Mouse (Mus musculus) neutrophil, adult 5-6 weeks (primary cell): ENCODE measurements around the gene Fras1. TPM values are rescaled to one million over a fixed set of nuclear protein-coding genes. Genes with fewer than 3 reads are reported as not detected.

ENCODE experiments used
- ATAC-seq: fragments of 151-379, 151-347 bp; 2 replicates; pipeline ENCODE4 v1.8.0; 2017; ENCODE audit warnings: mild to moderate bottlenecking, moderate TSS enrichment; ENCODE audit not compliant: insufficient number of reproducible peaks, poor library complexity, low FRiP score, severe bottlenecking; ENCODE audit errors: extremely low read depth
- total RNA-seq: library from RNA; stranded (forward); fragments of 200-1000 nt; gene quantifications from 2 replicates; pipeline ENCODE4 v1.2.3, GENCODE M21; 2017

Gene Fras1
- total RNA-seq, 1 experiment from 2014 or later = not detected

DNA sequence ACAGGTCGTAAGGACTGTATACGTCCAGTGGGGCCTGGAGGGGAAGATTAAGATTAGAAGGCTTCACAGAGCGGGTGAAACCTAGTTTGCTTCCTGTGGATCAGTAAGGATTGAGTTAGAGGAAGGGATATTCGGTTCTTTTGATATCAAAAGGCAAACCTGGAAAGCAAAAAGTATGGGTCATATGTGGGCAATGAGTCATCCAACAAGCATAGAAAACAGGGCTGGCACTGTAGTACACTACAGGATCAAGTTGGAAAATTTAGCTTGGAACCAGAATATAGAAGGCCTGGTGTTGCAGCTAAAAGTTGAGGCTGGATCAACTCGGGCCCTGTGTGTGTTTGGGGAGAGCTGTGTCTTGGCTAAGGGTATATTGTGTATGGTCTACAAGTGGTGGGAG lies 246.9 kb downstream of the Fras1 start:
- ATAC-seq = no peak

DNA sequence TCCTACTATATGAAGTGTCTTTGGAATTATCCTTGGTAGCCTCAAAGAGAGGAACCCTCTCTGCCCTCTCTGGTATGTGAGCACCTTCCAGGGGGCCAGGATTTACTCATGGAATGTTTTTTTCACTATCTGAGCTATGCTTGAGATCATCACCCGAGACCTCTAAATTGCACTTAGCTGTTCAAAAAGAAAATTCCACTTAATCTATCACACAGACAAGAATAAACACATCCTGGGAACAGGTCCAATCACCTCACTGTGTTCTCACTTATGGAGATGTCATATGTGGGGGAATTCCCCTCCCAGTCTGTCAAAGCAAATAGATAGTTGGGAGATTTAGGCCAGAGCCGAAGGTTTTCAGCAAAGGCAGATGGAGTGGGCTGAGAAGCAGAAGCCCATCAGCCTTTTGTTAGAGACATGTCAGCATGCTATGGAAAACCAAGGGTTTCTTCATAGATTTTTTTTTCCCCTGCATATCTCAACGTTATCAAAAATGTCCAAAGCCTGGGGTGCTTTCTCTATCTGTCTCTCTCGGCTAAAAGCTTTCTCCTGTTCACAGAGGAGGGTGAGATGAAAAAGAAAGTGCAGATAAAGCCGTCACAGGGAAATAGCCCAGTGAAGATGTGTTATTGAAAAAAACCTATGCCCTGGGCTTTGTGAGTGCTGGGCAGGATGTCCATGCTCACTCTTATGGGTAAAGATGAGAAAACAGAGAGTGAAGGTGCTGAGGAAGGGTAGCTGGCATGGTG lies 249.0 kb downstream of the Fras1 start:
- ATAC-seq = no peak

DNA sequence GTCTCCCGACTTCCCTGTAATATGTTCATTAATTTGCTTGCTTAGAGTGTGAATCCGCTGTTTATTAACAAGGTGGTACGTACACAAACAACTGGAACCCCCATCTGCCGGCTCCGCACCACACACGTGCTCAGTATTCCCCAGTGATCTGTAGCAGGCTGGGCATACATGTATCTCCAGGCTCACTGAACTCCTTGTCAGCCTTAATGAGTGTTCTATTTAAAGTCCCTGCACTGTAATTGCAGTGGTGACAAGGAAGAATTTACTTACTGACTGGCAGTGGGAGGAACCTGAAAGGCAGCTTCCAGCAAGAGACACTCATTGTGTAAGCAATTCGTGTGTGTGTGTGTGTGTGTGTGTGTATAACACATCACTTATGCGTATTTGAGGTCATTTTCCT lies 256.1 kb downstream of the Fras1 start:
- ATAC-seq = no peak

DNA sequence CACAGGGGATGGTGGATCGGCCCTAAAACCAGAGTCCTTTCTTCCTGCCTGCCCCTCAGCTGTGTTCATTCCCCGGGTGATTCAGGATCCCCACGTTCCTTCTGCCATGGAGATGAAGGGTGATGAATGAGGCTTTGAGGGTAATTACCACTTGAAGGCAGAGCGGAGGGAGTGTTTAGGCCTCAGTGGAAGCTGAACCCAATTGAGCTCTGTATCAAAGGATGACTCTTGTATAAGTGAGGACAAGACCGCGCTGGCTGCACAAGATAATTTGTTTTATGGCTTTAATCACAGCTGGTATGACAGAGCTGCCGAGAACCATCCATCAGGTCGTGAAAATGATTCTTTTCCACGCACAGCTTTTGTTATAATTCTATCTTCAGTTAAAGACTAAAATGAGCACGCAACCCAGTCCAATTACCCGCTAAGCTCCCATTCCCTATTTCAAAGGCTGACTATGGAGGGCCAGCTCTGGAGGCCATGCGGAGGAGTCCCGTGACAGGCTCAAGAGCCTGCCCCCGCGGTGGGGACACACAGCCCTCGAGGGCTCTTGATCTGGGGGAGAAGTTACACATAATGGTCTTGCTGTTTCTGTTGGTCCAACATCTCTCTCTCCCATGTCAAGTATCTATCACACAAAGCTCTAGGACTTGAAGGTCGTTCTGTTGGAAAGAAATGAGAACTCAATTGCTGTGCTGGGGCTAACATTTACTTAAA lies 261.5 kb downstream of the Fras1 start:
- ATAC-seq = no peak

DNA sequence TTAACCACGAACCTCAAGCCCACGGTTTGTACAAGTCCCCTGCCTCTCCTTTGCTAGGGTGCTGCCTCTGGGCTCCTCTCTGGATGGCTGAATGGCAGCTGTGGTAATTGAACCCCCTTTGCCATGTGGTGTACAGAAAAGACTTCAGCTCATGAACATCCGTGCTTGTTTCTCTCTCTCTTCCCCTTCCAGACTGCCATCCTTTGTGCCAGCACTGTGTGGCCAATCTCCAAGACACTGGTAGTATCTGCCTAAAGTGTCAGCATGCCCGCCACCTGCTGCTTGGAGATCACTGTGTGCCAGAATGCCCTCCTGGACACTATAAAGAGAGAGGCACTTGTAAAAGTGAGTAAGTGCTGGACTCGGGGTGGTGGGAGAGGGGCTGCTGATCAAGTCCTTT lies 262.1 kb downstream of the Fras1 start:
- no peak for ATAC-seq

DNA sequence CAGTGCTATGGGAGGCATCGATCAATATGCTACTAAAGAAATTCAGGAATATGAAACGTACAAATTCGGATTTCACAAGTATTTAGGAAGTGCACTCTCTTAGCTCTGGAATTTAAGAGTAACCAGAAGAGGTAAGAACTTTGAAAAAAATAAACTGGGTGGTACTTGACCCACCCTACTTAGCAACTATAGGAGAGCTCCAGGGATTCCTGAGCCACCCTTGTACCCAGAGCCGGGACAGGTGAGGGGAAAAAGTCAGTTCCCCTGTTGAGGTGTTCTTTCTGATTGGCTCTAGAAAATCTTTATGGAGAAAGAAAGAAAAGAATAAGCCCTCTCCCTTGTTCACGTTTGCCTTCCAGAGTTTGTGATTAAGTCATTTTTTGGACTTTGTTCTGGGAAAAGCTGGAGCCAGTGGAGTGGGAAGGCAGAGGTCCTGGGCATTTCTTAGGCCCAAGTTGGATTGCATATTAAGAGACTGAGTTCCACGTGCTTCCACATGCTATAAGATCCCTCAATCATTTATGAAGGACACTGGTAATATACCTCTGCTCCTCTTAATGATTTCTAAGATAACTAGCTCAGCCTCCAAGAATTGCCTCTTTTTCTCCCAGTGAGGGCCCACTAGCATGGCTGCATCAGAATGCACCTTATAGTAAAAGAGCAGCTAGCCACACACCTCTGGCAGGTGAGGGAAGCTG lies 265.6 kb downstream of the Fras1 start:
- no peak for ATAC-seq

DNA sequence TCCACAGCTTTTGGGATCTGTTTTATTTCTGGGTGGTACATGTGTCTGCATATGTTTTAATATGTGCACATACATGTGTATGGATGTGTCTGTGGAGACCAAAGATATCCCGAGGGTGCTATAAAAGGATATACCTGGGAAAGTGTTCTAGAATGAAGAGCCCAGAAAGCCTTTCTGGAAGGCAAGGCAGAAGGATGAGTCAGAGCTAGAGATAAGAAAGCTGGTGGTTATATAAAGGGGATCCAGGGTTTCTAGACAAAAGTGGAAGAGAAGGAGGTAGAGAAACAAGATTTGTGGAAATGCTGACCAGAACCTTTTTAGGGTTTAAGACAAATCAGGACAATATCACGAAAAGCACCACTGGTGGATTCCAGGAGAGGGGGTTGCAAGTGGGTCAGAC lies 267.5 kb downstream of the Fras1 start:
- no peak for ATAC-seq

DNA sequence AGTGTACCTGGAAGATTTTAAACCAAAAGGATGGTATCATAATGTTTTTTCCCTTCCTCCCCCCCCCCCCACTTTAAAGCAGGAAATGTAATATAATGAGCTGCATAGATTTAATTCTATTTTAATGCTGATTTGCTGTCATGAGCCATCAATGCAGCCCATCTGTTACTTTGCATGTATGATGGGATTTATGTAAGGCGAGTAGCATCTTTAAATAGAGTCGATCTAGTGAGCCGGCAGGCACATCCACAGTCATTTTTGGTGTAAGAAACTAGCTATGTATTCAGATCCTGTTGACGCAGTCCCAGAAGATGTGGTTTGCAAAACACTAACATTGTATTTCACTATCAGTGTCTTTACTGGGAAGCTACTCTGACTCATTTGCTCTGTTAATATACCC lies 301.9 kb downstream of the Fras1 start:
- ATAC-seq = no peak

DNA sequence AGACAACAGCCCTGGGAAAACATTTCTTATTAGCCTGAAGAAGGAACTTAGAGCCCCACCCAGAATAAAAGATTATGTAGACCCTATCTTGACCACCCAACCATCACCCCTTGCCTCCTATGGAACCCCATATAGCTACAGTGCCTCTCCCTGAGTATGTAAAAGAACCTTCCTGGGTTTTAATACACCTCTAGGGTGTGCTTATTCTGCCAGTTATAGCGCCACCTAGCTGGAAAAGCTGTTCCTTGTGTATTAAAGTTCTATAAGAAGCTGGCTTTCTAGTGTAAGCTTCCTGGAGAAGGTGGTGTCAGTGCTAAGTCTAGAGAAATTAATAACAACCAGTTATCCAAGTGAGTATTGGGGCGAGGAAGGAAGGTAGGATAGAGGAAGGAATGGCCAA lies 303.7 kb downstream of the Fras1 start:
- ATAC-seq = no peak

DNA sequence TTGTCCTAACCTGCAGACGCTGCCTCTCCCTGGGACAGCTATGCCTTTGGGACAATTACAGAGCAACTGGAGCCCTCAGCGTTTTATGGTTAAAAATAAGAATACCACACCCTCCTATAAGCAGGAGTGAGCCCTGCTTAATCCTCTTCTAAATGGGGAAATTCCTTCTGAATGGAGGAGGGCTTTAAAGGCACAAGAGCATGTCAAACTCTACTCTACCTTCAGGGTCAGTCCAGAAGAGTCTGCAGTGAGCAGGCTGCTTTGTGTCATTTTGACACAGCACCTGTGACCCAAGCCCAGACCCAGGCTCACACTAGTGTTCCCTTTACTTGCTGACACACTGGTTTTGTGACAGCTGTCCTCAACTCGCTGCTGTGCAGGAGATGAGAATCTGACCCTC lies 307.3 kb downstream of the Fras1 start:
- no peak for ATAC-seq

DNA sequence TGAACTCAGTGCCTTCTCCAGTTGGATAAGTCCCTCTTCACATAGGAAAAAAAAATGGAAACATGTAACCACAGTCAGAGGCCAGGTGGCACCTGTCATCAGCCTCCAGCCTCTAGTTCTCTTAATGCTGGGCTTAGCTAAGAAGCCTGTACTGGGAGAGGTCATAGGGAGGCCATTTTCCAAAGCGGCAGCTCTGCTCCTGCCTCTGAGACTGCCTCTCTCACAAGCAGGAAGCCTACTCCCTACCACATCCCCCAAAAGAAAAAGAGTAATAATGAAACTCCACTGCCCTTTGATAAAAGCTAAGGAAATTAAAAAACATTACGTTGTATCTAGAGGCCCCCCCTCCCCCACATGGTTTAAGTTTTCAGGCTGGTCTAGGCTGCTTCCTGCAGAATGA lies 309.0 kb downstream of the Fras1 start:
- no peak for ATAC-seq

DNA sequence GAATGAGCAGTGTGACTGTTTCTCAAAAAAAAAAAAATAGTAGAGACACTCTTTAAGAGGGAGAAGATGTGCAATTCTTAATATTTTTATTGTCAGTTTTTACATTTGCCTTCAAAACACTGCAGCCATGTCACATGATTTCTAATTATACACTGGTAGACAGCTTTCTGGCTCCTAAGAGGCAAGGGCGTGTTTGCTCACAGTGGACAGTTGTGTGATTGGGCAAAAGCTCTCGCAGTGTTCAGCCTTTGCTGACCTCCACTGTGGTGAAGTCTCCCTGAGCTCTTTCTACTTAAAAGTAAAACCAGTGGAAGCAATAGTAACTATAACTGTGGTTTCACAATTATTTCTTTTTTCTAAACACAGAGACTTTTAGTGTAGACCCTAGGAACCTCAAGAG lies 315.1 kb downstream of the Fras1 start:
- ATAC-seq = no peak

DNA sequence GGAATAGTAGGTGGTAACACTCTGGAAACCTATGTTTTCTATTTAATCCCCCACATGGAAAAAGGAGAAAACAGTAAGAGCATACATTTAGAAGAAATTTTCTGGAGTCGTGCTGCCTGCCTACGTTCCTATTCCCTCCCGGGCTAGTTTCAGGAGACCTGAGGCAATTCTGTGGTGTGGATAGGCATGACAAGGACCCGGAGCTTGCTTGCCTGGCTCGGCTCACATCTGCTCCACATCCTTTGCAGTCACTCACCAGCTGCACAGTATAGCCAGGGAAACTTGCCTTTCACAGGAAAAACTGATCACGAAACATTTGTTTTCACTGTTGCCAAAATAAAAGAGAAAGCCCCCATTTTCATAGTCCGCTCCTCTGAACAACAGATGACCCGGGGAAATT lies 325.2 kb downstream of the Fras1 start:
- no peak for ATAC-seq

DNA sequence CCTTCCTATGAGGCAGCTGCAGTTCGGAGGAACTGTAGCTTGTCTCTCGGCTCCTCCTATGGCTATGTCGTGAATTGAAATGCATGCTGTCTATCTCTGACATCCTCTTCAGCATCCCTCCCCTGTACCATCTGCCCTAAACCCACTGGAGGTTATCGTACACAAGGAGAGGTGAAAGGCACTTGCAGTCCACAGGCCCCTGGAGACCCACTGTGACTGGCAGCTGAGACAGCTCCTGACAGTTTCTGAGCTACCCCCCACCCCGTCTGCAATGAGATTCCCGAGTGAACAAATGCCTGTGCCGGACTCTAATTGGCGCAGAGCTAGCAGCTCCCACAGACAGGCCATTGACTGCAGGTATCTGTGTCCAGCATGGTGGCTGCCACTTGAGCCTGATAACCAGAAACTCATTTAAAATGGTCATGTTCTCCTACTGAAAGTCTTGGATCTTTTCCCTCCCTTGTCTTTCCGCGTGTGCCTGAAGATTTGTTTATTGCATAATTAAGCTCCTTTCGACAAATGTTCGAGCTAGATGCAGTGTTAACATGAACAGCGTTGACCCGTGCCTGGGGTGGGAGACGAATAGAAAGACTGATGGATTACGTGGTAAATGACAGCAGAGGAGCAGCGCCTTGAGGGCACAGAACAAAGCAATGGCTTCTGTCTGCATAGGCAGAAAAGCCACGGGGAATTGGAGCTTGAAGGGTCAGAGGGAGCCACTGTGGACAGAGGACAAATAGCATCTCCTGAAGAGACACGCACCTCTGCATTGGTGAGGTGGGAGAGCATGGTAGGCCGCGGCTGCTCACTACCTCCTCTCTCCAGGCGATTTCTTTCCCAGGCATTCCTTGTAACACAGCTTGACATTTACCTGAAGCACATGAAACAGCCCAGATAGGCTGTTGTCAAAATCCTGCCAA lies 329.2 kb downstream of the Fras1 start:
- no peak for ATAC-seq

DNA sequence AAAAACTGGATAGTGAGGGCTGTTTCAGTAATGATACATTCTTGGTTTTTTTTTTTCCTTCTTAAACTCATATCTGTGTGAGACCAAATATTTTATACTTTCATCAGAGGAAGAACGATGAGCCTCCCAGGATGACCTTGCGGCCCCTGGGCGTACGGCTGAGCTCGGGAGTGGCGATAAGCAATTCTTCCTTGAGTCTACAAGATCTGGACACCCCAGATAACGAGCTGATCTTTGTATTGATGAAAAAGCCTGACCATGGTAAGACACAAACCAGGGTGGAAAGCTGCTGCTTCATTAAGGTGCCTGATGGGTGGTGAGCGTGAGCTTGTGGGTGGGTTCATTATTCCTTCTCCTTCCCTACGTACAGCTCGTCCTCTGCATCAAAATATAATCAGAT lies 334.8 kb downstream of the Fras1 start:
- no peak for ATAC-seq

DNA sequence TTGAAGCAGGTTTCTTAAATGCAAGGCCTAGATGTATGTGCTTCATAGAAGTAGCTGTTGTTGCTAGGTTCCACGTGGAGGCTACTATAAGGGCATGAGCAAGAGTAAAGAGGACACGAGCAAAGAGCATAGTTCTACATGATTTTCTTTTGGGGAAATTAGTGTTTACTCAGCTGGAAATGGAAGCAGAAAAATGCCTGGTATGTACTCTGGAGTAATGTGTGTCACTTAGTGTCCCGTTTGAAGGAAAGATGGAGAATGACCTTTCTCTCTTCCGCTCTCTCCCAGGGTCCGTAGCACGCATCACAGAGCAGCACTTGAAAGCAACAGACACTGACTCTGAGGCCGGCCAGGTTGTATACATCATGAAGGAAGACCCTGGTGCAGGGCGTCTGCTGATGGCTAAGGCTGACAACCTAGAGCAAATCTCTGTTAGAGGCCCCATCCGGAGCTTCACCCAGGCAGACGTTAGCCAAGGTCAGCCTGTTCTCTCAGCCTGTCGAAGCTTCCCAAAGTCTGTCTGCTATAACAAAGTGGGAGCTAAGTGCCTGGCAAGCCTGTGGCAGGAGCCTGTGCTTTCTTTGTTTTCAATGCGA lies 338.4 kb downstream of the Fras1 start:
- ATAC-seq = no peak

DNA sequence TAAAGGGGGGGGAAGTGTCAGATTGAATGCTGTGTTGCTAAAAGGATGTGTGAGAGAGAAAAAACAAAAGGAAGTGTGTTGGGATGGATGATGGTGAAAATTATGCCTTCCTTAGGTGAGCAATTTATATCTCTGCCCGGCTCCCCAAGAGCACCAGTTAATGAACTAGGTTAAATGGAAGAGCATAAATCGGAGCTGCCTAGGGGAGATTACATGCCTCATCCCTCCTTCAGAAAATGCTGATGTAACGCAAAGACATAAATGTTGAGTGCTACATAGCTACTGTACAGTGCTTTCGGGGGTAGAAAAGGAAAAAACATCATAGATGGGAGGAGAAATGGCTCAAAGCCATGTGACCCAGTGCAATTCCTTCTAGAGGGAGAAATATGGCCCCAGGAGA lies 339.0 kb downstream of the Fras1 start:
- ATAC-seq = no peak

DNA sequence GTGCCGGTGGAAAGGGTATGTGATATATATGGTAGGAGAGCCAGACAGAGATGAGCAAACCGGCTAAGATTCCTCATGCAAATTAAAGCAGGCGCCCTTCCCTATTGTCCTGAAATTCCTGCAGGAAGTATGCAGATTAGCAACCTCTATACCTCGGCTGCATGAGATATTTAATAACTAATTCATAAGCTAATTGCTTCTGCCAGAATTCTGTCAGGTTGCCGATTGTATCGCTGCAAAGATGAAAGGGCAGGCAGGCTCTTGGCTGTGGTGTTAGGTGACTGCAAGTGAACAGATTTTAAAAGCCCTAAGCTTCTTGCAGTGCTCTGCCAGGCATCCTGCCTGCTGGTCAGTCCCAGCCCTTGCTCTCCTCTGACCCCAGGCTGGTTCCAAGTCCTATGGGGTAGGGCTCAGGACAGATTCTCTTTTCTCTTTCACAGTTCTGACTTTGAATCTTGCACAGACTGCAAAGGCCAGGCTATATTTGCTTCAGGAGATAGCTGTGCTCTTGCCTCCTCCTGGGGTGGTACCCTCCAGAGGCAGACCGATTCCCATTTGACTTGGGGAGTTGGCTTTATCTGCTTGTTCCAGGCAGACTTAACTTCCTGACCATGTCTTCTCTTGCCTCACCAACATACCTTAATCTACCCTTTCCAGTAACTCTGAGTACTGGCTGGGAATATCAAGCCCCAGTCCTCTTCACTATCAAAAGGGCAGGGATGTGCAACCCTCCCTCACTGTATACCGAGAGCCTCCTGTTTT lies 342.7 kb downstream of the Fras1 start:
- no peak for ATAC-seq
